Mouse (Mus musculus): ENCODE results near the gene Lrrc4.

DNA sequence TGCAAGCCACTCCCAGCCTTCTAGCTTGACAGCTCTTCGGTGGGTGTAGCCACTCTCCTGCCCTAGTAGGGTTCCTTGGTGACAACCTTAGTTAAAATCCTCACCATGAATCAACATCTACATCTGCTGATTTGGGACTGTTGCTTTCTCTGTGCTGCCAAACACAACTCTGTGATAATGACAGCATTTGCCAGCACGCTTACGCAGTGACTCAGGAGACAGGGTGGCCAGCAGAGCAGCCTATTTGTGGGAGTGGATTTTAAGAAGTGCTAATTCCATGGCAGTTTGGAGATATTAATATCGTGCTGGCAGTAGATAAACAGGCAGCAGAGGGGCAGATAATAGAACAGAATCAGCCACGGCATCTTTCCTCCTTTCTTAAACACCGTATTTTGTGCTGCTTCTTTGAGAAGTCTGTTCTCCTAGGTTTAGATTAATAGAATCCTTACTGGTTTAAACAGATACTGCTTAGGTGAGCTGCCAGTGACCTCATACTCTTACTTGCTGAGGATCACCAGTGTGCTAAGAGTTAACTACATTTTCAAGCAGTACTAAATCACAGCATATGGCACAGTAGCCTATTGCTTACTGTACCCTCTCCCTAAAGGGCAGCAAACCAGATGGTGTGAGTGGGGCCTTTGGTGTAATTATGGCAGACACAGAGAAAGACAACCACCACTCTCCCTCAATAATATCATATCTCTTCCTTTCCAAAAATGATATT is 126.0 kb downstream of the Lrrc4 start:
- no peak for TF ChIP-seq POLR2A (IDR thresholded peaks at IDR 0.05; ENCODE audit: low read depth, low read length)
- TF ChIP-seq CTCF (IDR thresholded peaks at IDR 0.05; ENCODE audit: extremely low read depth, insufficient read depth, insufficient read length, insufficient replicate concordance) = no peak
